Mouse (Mus musculus) embryonic fibroblast, embryonic 13.5 days (primary cell): Measurements from ENCODE around the gene Gm45021. TPM values are rescaled to one million over a fixed set of nuclear protein-coding genes. Genes with fewer than 3 reads are reported as not detected.

Source experiments
- H3K27ac ChIP-seq: 2 replicates; pipeline ENCODE4 v1.5.1; 2012; ENCODE audit warnings: low read length, control low read depth, inconsistent platforms; ENCODE audit not compliant: insufficient read depth
- H3K4me1 ChIP-seq: 2 replicates; pipeline ENCODE4 v1.6.1; 2011; ENCODE audit warnings: low read length; ENCODE audit not compliant: control insufficient read depth, insufficient read depth
- H3K4me3 ChIP-seq: 2 replicates; pipeline ENCODE4 v1.5.1; 2011; ENCODE audit warnings: mild to moderate bottlenecking, control low read depth, low read length; ENCODE audit not compliant: insufficient read depth
- CTCF ChIP-seq: IDR thresholded peaks from 2 replicates; pipeline ENCODE4 v1.5.1; 2011; ENCODE audit warnings: mild to moderate bottlenecking, control low read depth, low read length, moderate library complexity, borderline replicate concordance; ENCODE audit not compliant: insufficient read depth
- POLR2A ChIP-seq: IDR thresholded peaks from 2 replicates; pipeline ENCODE4 v1.6.1; 2011; ENCODE audit warnings: low read depth, mild to moderate bottlenecking, control low read depth, low read length, moderate library complexity
- polyA plus RNA-seq: library from polyadenylated mRNA; stranded (reverse); fragments of >200 nt; gene quantifications from 2 replicates; pipeline ENCODE4 v1.2.4, GENCODE M21; 2011; ENCODE audit warnings: low read depth; ENCODE audit not compliant: missing spikeins, insufficient read length

The Gm45021 gene
- polyA plus RNA-seq, 1 experiment = not detected

- Histone ChIP-seq H3K4me3 (peak overlapping the region; percentile 13; the same call in 1 of the 2 replicates), H3K27ac (no peak overlapping the region), H3K4me1 (no peaks in the 10 kb centered on the region)
- TF ChIP-seq CTCF (no peak), POLR2A (peak; percentile 26; the same call in 1 of the 2 replicates)
These were observed 39.6 kb downstream of the Gm45021 start for GRCm38 (mm10) chr6:48628808-48629660.

- Histone ChIP-seq H3K4me1 (no peaks in the 10 kb centered on the region), H3K4me3 (0 out of 2 replicates have a peak overlapping the region, but pooled peaks have one; percentile 13), H3K27ac (no peak overlapping the region)
- TF ChIP-seq POLR2A = no peak
- no peak for TF ChIP-seq CTCF
These were observed 40.2 kb downstream of the Gm45021 start for GRCm38 (mm10) chr6:48629661-48630034.

- H3K4me3 ChIP-seq = no peak overlapping the region
- TF ChIP-seq POLR2A (no peak), CTCF (no peak)
- no peaks in the 10 kb centered on the region for H3K4me1 ChIP-seq
- H3K27ac ChIP-seq = no peak overlapping the region
These were observed 41.4 kb downstream of the Gm45021 start for GRCm38 (mm10) chr6:48630831-48631230.

- no peak for TF ChIP-seq CTCF
- TF ChIP-seq POLR2A = no peak
- no peak overlapping the region for H3K27ac ChIP-seq
These were observed 45.7 kb downstream of the Gm45021 start for GRCm38 (mm10) chr6:48635105-48635504.

GRCm38 (mm10) chr6:48636515-48636914 is 47.1 kb downstream of the Gm45021 start:
- H3K4me3 ChIP-seq = no peak overlapping the region
- no peak overlapping the region for H3K27ac ChIP-seq
- TF ChIP-seq POLR2A (no peak), CTCF (no peak)
- no peaks in the 10 kb centered on the region for H3K4me1 ChIP-seq

More at GRCm38 (mm10) chr6:48635105-48635504, 45.7 kb downstream of the Gm45021 start:
- no peaks in the 10 kb centered on the region for H3K4me1 ChIP-seq
- H3K4me3 ChIP-seq = no peak overlapping the region

- Histone ChIP-seq H3K4me3 (no peak overlapping the region), H3K27ac (no peak overlapping the region), H3K4me1 (no peaks in the 10 kb centered on the region)
- TF ChIP-seq CTCF = no peak
- TF ChIP-seq POLR2A = no peak
These were observed 48.5 kb downstream of the Gm45021 start for GRCm38 (mm10) chr6:48637811-48638500.

GRCm38 (mm10) chr6:48638553-48638952 is 49.1 kb downstream of the Gm45021 start:
- no peaks in the 10 kb centered on the region for H3K4me1 ChIP-seq
- no peak overlapping the region for H3K4me3 ChIP-seq
- TF ChIP-seq CTCF = no peak
- TF ChIP-seq POLR2A = no peak
- H3K27ac ChIP-seq = no peak overlapping the region

- Histone ChIP-seq H3K4me1 (no peaks in the 10 kb centered on the region), H3K4me3 (no peak overlapping the region), H3K27ac (no peak overlapping the region)
- TF ChIP-seq POLR2A = no peak
- TF ChIP-seq CTCF = no peak
These were observed 52.0 kb downstream of the Gm45021 start for GRCm38 (mm10) chr6:48641391-48641790.

GRCm38 (mm10) chr6:48642764-48643292 is 53.4 kb downstream of the Gm45021 start:
- no peak overlapping the region for H3K27ac ChIP-seq
- TF ChIP-seq POLR2A (no peak), CTCF (no peak)
- H3K4me3 ChIP-seq = no peak overlapping the region
- H3K4me1 ChIP-seq = no peaks in the 10 kb centered on the region
